Mouse (Mus musculus): Measurements from ENCODE around the gene Brca1. TPM values are rescaled to one million over a fixed set of nuclear protein-coding genes. Genes with fewer than 3 reads are reported as not detected.

Gene Brca1
- total RNA-seq, 1 experiment, result 63.5 TPM

GRCm38 (mm10) chr11:101465869-101466551, 85.7 kb downstream of the Brca1 start, which contains the start of gene Vat1:
TSS of gene Vat1 (minus strand) at chr11:101466230.
- H3K36me3 ChIP-seq (ENCODE audit: control insufficient read depth, insufficient read depth, low read length, poor library complexity, severe bottlenecking), result peaks cover 14% of the 10 kb centered on the region
- no peaks in the 10 kb centered on the region for H3K9me3 ChIP-seq (ENCODE audit: control insufficient read depth, insufficient read depth, low read depth, low read length)
- no peak for TF ChIP-seq CHD2 (IDR thresholded peaks at IDR 0.05; ENCODE audit: low read depth, low read length)
- TF ChIP-seq MAFK (IDR thresholded peaks at IDR 0.05; ENCODE audit: insufficient read depth, low read depth, low read length), result no peak
- no peak for TF ChIP-seq ZNF384 (IDR thresholded peaks at IDR 0.05; ENCODE audit: low read depth, low read length)
- no peak for TF ChIP-seq ZC3H11A (IDR thresholded peaks at IDR 0.05; ENCODE audit: borderline replicate concordance, low read depth, low read length)
- no peak for TF ChIP-seq HCFC1 (IDR thresholded peaks at IDR 0.05; ENCODE audit: borderline replicate concordance, insufficient read depth, low read length)
- peak within 1 kb of the TSS; percentile 74 for H3K9ac ChIP-seq (ENCODE audit: insufficient read depth, low read depth, low read length, poor library complexity, severe bottlenecking)
- DNase-seq (ENCODE audit: low read depth, low spot score), result no peak
- H3K4me1 ChIP-seq (ENCODE audit: control insufficient read depth in 2 of 2, insufficient read depth in 2 of 2, low read length in 2 of 2, poor library complexity in 1 of 2), result peaks cover 11 to 29% of the 10 kb centered on the region in 2 experiments
- in situ Hi-C loops (cut with MboI; ENCODE audit: low sequenced_read_pairs in 2 of 2, unreplicated experiment in 2 of 2), result no loop called here
- peak within 1 kb of the TSS; percentile 82 for H3K27ac ChIP-seq (ENCODE audit: insufficient read depth, low read depth, low read length, poor library complexity, severe bottlenecking)
- H3K4me3 ChIP-seq (ENCODE audit: insufficient read depth in 1 of 2, low read depth in 1 of 2, low read length in 2 of 2, poor library complexity in 1 of 2, severe bottlenecking in 1 of 2), result peak within 1 kb of the TSS; percentile 77 to 79

GRCm38 (mm10) chr11:101465101-101465868, 86.5 kb downstream of the Brca1 start:
- H3K36me3 ChIP-seq (ENCODE audit: control insufficient read depth, insufficient read depth, low read length, poor library complexity, severe bottlenecking), result peaks cover 19% of the 10 kb centered on the region
- DNase-seq (ENCODE audit: low read depth, low spot score), result no peak
- H3K4me3 ChIP-seq (ENCODE audit: insufficient read depth in 1 of 2, low read depth in 1 of 2, low read length in 2 of 2, poor library complexity in 1 of 2, severe bottlenecking in 1 of 2), result peak overlapping the region; percentile 77 to 79
- H3K9me3 ChIP-seq (ENCODE audit: control insufficient read depth, insufficient read depth, low read depth, low read length), result no peaks in the 10 kb centered on the region
- peaks cover 8 to 30% of the 10 kb centered on the region in 2 experiments; a peak in 3 of 4 replicates for H3K4me1 ChIP-seq (ENCODE audit: control insufficient read depth in 2 of 2, insufficient read depth in 2 of 2, low read length in 2 of 2, poor library complexity in 1 of 2)
- peak overlapping the region; percentile 82 for H3K27ac ChIP-seq (ENCODE audit: insufficient read depth, low read depth, low read length, poor library complexity, severe bottlenecking)
- peak overlapping the region; percentile 74 for H3K9ac ChIP-seq (ENCODE audit: insufficient read depth, low read depth, low read length, poor library complexity, severe bottlenecking)
- in situ Hi-C loops (cut with MboI; ENCODE audit: low sequenced_read_pairs in 2 of 2, unreplicated experiment in 2 of 2), result no loop called here
- no peak for TF ChIP-seq ZC3H11A (IDR thresholded peaks at IDR 0.05; ENCODE audit: borderline replicate concordance, low read depth, low read length)
- TF ChIP-seq MAFK (IDR thresholded peaks at IDR 0.05; ENCODE audit: insufficient read depth, low read depth, low read length), result no peak
- TF ChIP-seq HCFC1 (IDR thresholded peaks at IDR 0.05; ENCODE audit: borderline replicate concordance, insufficient read depth, low read length), result no peak
- no peak for TF ChIP-seq ZNF384 (IDR thresholded peaks at IDR 0.05; ENCODE audit: low read depth, low read length)
- TF ChIP-seq CHD2 (IDR thresholded peaks at IDR 0.05; ENCODE audit: low read depth, low read length), result no peak

- Histone ChIP-seq H3K4me1 (ENCODE audit: control insufficient read depth in 2 of 2, insufficient read depth in 2 of 2, low read length in 2 of 2, poor library complexity in 1 of 2) (peaks cover 7 to 32% of the 10 kb centered on the region in 2 experiments; a peak in 3 of 4 replicates), H3K27ac (ENCODE audit: insufficient read depth, low read depth, low read length, poor library complexity, severe bottlenecking) (peak within 1 kb of the TSS; percentile 82), H3K9ac (ENCODE audit: insufficient read depth, low read depth, low read length, poor library complexity, severe bottlenecking) (peak within 1 kb of the TSS; percentile 74), H3K9me3 (ENCODE audit: control insufficient read depth, insufficient read depth, low read depth, low read length) (no peaks in the 10 kb centered on the region), H3K4me3 (ENCODE audit: insufficient read depth in 1 of 2, low read depth in 1 of 2, low read length in 2 of 2, poor library complexity in 1 of 2, severe bottlenecking in 1 of 2) (peak within 1 kb of the TSS; percentile 77 to 79), H3K36me3 (ENCODE audit: control insufficient read depth, insufficient read depth, low read length, poor library complexity, severe bottlenecking) (peaks cover 23% of the 10 kb centered on the region)
- in situ Hi-C loops (cut with MboI; ENCODE audit: low sequenced_read_pairs in 2 of 2, unreplicated experiment in 2 of 2), result no loop called here
- no peak for TF ChIP-seq HCFC1 (IDR thresholded peaks at IDR 0.05; ENCODE audit: borderline replicate concordance, insufficient read depth, low read length)
- TF ChIP-seq MAFK (IDR thresholded peaks at IDR 0.05; ENCODE audit: insufficient read depth, low read depth, low read length), result 0 out of 2 replicates have a peak, but pooled peaks have one; percentile 42
- no peak for DNase-seq (ENCODE audit: low read depth, low spot score)
Observed at GRCm38 (mm10) chr11:101464211-101465100, 87.3 kb downstream of the Brca1 start, which contains the start of gene Rnd2. TSS of gene Rnd2 (plus strand) at chr11:101464999.

Measured in ES-E14 (cell line).